Mouse (Mus musculus) hindbrain, embryonic 16.5 days (tissue): ENCODE data around the gene Tspear. TPM values are rescaled to one million over a fixed set of nuclear protein-coding genes. Genes with fewer than 3 reads are reported as not detected.

ENCODE experiments used
- ATAC-seq: fragments of 200-750 bp; cut with Nextera tagmentation; 2 replicates; pipeline ENCODE4 v1.8.0; 2017; ENCODE audit warnings: moderate TSS enrichment, moderate library complexity
- H3K27ac ChIP-seq: fragments of 300-500 bp; sonication (generic); 2 replicates; pipeline ENCODE4 v1.5.1; 2014; ENCODE audit warnings: low read depth, mild to moderate bottlenecking, control low read depth, low read length, moderate library complexity
- H3K27me3 ChIP-seq: fragments of 300-500 bp; sonication (generic); replicated peaks from 2 replicates; pipeline ENCODE4 v1.6.1; 2014; ENCODE audit warnings: low read length; ENCODE audit not compliant: control insufficient read depth, insufficient read depth
- H3K36me3 ChIP-seq: fragments of 300-500 bp; sonication (generic); 2 replicates; pipeline ENCODE4 v1.6.1; 2014; ENCODE audit warnings: mild to moderate bottlenecking, low read length, moderate library complexity, mixed read lengths; ENCODE audit not compliant: control insufficient read depth, insufficient read depth
- H3K4me1 ChIP-seq: fragments of 300-500 bp; sonication (generic); 2 replicates; pipeline ENCODE4 v1.6.1; 2014; ENCODE audit warnings: low read depth, low read length; ENCODE audit not compliant: control insufficient read depth, insufficient read depth
- H3K4me2 ChIP-seq: fragments of 300-500 bp; sonication (generic); 2 replicates; pipeline ENCODE4 v1.6.1; 2014; ENCODE audit warnings: mild to moderate bottlenecking, low read length, control low read depth, moderate library complexity
- H3K4me3 ChIP-seq: fragments of 300-500 bp; sonication (generic); 2 replicates; pipeline ENCODE4 v1.5.1; 2014; ENCODE audit warnings: mild to moderate bottlenecking, low read length, control low read depth, moderate library complexity
- H3K9ac ChIP-seq: fragments of 300-500 bp; sonication (generic); 2 replicates; pipeline ENCODE4 v1.6.1; 2014; ENCODE audit warnings: low read depth, mild to moderate bottlenecking, control low read depth, low read length, moderate library complexity
- H3K9me3 ChIP-seq: fragments of 300-500 bp; sonication (generic); 2 replicates; pipeline ENCODE4 v1.6.1; 2014; ENCODE audit warnings: mild to moderate bottlenecking, low read length, moderate library complexity; ENCODE audit not compliant: control insufficient read depth
- whole genome bisulfite sequencing: fragments of 180-500 bp; shearing (Covaris S2); extraction: QIAGEN DNeasy Blood & Tissue Kit; methylation state at CpG from one replicate; pipeline ENCODE4 v1.1.7; 2014; 5-methylcytosine and 5-hydroxymethylcytosine counted together
- polyA plus RNA-seq: library from polyadenylated mRNA; unstranded; fragments of >200 nt; fragmentation: Nextera tagmentation; extraction: Ambion mirVana; gene quantifications from 2 replicates; pipeline ENCODE4 v1.2.1, GENCODE M21; 2015

Gene Tspear
- 1.3 and 1.6 TPM in 2 replicates for polyA plus RNA-seq

DNA sequence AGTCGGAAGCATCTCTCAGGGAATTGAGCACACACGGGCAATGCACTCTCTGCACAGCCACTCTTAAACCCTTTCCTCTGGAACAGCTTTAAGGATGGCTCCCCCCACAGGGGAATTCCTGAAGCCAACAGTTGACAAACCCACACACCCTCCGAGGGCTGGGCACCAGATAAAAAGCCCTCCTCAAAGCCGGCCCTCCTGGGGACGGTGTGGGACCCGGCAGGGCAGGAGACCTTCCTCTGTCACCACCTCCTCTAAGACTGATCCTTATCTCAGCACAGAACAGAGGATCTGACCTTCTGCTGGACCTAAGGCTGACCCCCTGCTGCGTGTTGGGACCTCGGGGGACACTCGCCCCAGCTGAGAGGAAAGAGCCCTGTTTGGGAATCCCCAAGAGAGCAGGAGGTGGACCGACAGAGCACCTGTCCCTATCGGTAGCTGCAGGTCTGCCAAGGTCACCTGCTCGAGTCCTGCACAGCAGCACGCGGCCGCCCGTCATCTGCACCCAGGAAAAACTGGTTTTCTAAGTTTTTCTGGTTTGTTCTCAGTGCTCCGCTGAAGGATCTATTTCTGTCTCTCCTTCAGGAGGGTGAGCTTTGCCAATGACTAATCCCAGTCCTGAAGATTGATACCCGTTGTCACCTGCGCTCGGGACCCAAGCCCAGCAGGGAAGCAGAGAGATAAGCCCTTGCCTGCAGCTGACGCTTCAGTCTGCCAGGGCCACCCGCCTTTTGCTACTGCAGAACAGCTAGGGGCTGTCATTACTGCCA is at the start of gene Tspear:
TSS of gene Tspear (plus strand) at position 675 of the 770 bp plus-strand sequence.
- Histone ChIP-seq H3K9ac (no peak within 1 kb of the TSS), H3K4me1 (peaks cover 3% of the 10 kb centered on the region; the same call in 1 of the 2 replicates), H3K36me3 (no peaks in the 10 kb centered on the region), H3K4me2 (no peak within 1 kb of the TSS), H3K9me3 (no peaks in the 10 kb centered on the region), H3K27ac (no peak within 1 kb of the TSS), H3K4me3 (no peak within 1 kb of the TSS), H3K27me3 (peaks cover 18% of the 10 kb centered on the region)
- 11% methylated on average over 22 of the region's 22 CpGs for WGBS
- no peak; the same call in 1 of the 2 replicates for ATAC-seq

DNA sequence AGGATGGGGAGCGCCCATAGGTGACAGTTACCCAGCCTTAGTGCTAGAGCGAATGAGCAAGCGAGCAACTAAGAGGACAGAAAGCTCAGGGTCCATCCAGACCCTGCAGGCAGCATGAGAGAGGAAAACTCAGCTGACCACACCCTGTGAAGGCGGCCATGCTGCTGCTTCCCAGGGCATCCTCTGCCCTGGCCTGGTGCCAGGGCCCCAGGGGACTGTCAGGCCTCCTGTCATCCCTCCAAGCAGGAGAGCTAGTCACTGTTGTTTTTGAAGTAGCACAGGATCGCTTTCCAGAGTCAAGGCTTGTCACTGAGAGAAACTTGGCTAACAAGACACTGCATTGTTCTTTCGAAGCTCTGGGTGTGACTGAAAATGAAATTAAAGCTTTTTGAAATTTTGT is 47.4 kb upstream of the Tspear start:
- Histone ChIP-seq H3K4me3 (no peak overlapping the region), H3K36me3 (peaks cover 13% of the 10 kb centered on the region), H3K27me3 (no peaks in the 10 kb centered on the region), H3K4me1 (peaks cover 3% of the 10 kb centered on the region; the same call in 1 of the 2 replicates), H3K27ac (no peak overlapping the region), H3K9me3 (no peaks in the 10 kb centered on the region), H3K9ac (no peak overlapping the region), H3K4me2 (no peak overlapping the region)
- no peak for ATAC-seq
- WGBS = 66% methylated on average over 6 of the region's 6 CpGs

DNA sequence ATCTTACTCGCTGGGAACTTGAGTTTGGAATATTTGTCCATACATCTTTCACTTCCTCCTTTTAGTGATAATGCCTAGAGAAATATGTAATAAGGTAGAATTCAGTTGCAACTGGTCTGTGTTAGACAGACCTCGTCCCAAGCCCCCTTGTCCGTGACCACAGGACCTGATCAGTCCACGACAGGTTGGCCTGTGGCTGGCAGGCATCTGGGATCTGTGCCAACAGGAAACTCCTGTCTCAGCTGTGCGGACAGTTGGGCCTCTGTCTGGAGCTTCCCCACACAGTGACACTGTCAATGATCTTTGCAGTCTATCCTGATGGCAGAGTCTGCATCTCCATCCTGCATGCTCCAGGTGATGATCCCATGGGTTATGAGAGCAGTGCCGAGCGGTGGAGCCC is 43.2 kb upstream of the Tspear start:
- Histone ChIP-seq H3K27ac (no peak overlapping the region), H3K9ac (no peak overlapping the region), H3K4me2 (no peak overlapping the region), H3K9me3 (no peaks in the 10 kb centered on the region), H3K27me3 (no peaks in the 10 kb centered on the region), H3K4me1 (peaks cover 3% of the 10 kb centered on the region; the same call in 1 of the 2 replicates), H3K4me3 (no peak overlapping the region), H3K36me3 (peaks cover 21% of the 10 kb centered on the region)
- peak; percentile 35; the same call in 1 of the 2 replicates for ATAC-seq
- WGBS = 76% methylated on average over 7 of the region's 7 CpGs

DNA sequence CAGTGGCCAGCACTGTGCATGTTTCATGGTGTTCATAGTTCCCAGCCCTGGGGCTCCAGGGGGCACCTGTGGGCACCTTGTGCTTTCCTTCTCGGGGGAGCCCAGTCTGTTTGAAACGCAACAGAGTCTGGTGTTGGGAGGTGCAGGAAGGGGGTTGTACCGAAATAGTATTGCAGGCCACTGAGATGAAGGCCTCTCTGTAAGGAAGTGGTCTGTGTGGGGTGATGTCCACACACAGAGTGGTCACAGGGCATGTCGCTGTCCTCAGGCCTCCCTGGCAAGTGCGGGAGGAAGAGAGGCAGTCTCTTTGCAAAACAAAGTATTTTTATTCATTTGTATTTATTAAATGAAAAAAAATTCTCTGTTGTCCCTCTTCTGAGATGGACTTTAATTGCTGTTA is 40.8 kb upstream of the Tspear start:
- no peaks in the 10 kb centered on the region for H3K9me3 ChIP-seq
- no peak for ATAC-seq
- no peak overlapping the region for H3K27ac ChIP-seq
- 87% methylated on average over 5 of the region's 5 CpGs for WGBS
- H3K4me1 ChIP-seq = no peaks in the 10 kb centered on the region
- H3K36me3 ChIP-seq = peaks cover 21% of the 10 kb centered on the region
- H3K9ac ChIP-seq = no peak overlapping the region
- H3K27me3 ChIP-seq = no peaks in the 10 kb centered on the region
- no peak overlapping the region for H3K4me3 ChIP-seq
- H3K4me2 ChIP-seq = no peak overlapping the region

DNA sequence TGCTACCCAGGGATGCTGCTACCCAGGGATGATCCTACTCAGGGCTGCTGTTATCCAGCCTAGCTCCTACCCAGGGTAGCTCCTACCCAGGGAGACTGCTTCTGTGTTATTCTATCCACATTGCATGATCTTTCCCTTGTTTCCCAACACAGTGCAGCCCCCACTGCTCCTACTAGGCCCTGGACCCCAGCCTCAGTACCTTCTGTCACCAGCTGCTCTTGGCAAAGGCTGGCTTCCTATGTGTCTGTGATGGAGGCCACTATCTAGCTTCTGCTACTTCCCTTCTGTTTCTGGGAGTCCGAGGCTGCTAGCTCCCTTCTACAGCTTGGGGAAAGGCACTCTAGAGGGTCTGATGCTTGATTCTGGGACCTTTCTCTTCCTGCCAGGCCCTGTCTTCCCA is 38.9 kb upstream of the Tspear start:
- no peak for ATAC-seq
- 75% methylated on average over 1 of the region's 1 CpGs for whole genome bisulfite sequencing
- no peak overlapping the region for H3K4me3 ChIP-seq
- no peaks in the 10 kb centered on the region for H3K27me3 ChIP-seq
- no peaks in the 10 kb centered on the region for H3K9me3 ChIP-seq
- no peak overlapping the region for H3K4me2 ChIP-seq
- H3K27ac ChIP-seq = no peak overlapping the region
- H3K4me1 ChIP-seq = no peaks in the 10 kb centered on the region
- H3K36me3 ChIP-seq = peaks cover 14% of the 10 kb centered on the region
- no peak overlapping the region for H3K9ac ChIP-seq

DNA sequence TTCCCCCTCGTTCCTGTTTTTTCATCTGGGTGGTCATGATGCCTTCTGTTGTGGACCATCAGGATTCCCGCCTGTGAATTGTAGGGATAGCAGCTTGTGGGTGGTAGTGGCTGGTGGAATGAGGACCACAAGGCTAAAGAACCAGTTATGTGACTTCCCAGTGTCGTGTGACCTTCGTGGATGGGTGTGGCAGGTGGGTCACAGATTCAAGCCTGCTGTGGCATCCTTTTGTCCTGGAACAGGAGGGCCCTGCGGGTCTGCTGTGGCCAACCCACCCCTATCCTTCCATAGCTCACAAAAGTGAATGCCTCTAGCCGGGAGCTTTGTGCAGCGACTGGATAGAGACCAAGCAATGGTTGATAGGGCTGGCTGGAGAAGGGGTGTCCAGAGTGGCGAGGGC is 38.5 kb upstream of the Tspear start:
- ATAC-seq = no peak
- Histone ChIP-seq H3K9me3 (no peaks in the 10 kb centered on the region), H3K4me2 (no peak overlapping the region), H3K36me3 (peaks cover 14% of the 10 kb centered on the region), H3K27ac (no peak overlapping the region), H3K9ac (no peak overlapping the region), H3K4me1 (no peaks in the 10 kb centered on the region), H3K27me3 (no peaks in the 10 kb centered on the region), H3K4me3 (no peak overlapping the region)
- 83% methylated on average over 8 of the region's 8 CpGs for WGBS

DNA sequence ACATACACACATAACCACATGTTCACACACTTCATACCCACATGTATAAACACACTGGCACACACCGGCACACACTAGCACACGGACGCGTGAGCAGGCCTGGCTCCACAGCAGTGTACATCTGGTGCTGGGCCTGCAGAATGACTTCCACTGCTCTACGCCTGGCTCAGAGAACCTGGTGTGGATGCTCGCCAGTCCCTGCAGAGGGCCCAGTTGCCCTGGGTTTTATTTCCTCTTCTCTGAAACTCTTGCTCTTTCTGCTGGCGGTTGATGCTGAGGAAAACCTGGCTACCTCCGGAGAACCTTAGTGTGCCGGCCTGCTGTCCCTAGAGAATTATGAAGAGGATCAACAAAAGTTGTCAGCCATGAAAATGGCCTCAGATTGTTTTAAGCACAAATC is 34.3 kb upstream of the Tspear start:
- no peaks in the 10 kb centered on the region for H3K9me3 ChIP-seq
- no peak overlapping the region for H3K27ac ChIP-seq
- no peak overlapping the region for H3K4me2 ChIP-seq
- H3K4me3 ChIP-seq = no peak overlapping the region
- H3K4me1 ChIP-seq = no peaks in the 10 kb centered on the region
- no peak overlapping the region for H3K9ac ChIP-seq
- 86% methylated on average over 9 of the region's 9 CpGs for WGBS
- no peaks in the 10 kb centered on the region for H3K36me3 ChIP-seq
- H3K27me3 ChIP-seq = no peaks in the 10 kb centered on the region
- no peak for ATAC-seq

DNA sequence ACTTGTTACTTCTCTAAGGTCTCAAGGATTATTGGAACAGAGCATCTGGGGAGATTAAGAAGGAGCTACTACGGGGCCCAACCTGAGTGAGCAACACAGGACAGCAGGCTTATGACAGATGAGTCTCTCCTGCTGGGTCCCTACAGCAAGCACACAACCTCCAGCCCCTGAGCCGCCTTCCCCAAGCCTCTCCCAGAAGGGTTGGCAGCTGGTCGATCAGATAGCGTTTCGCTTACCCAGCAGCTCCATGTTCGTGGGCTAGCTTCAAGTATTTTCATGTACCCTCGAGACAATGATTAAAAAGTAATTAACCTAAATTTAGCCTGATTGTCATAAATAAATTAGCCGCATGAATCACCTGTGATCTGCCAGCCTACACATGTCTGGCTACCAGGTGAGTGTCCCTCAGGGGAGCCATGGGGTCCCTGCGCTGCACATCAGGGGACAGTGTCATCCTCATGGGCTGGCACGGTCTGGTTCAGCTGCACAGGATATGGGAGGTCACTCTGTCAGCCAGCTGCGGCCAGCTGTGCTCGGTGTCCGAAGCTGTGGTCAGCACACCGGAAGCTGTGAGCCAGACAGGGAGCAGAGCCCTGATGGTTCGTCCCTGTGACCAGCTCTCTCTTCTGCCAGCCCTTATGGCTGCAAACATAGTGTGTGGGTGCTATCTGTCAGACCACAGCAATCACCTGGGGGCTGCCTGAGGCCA is 27.9 kb upstream of the Tspear start:
- H3K36me3 ChIP-seq = no peaks in the 10 kb centered on the region
- H3K4me3 ChIP-seq = no peak overlapping the region
- no peak overlapping the region for H3K27ac ChIP-seq
- H3K9ac ChIP-seq = no peak overlapping the region
- no peaks in the 10 kb centered on the region for H3K27me3 ChIP-seq
- 60% methylated on average over 15 of the region's 15 CpGs for WGBS
- no peak for ATAC-seq
- H3K9me3 ChIP-seq = no peaks in the 10 kb centered on the region; the same call in 1 of the 2 replicates
- H3K4me2 ChIP-seq = no peak overlapping the region
- H3K4me1 ChIP-seq = no peaks in the 10 kb centered on the region

DNA sequence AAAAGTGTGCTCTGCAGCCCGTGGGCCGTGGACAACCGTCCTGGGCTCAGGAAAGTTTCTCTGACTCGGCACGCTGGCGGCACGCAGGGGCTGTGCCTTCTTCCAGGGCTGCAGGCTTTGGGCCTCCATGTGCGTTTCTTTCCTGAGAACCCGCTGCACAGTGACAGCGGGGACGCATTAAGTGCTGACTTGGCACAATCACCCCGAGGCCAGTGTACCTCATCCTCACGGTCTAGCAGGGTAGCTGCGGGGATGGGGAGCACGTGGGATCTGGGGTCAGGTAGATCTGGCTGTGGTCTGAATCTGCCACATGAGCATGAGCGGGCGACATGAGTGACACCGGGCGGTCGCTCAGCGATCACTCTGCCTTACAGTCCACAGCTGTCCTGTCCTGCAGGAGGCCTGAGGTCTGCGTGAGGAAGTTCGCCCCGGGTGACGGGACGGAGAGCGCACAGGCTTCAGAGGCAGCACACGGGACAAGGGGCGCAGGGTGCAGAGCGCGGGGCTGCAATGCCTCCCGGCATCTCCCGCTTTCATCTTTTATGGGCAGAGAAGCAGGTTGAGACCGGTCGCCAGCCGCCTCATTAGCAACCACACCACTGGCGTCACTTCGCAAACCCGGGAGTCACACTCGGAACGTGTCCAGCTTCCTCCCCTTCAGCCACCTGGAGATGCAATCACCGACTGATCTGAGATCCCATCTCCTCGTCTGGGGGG is 22.3 kb upstream of the Tspear start:
- Histone ChIP-seq H3K27me3 (no peaks in the 10 kb centered on the region), H3K27ac (no peak overlapping the region), H3K9me3 (no peaks in the 10 kb centered on the region; the same call in 1 of the 2 replicates), H3K4me1 (no peaks in the 10 kb centered on the region), H3K36me3 (no peaks in the 10 kb centered on the region), H3K9ac (no peak overlapping the region), H3K4me2 (peak overlapping the region; percentile 27), H3K4me3 (no peak overlapping the region)
- no peak for ATAC-seq
- WGBS = 49% methylated on average over 43 of the region's 43 CpGs
